Mouse (Mus musculus) large intestine, adult 2 months (tissue): ENCODE measurements around the gene Carf. TPM values are rescaled to one million over a fixed set of nuclear protein-coding genes. Genes with fewer than 3 reads are reported as not detected.
A peak's percentile ranks its signal among the peaks of the same experiment; 100 is the strongest.
"Not testable (repeated sequence)": the region's sequence is repeated elsewhere in the genome, so short reads cannot be mapped to it uniquely, and the experiment has no call there.

Experiments
- DNase-seq: peaks from one replicate; pipeline ENCODE4 v3.0.0-alpha.2; 2012; ENCODE audit warnings: low read depth, low spot score
- WGBS: fragments of 180-500 bp; shearing (Covaris S2); methylation state at CpG from one replicate; pipeline ENCODE4 v1.1.7; 2018; 5-methylcytosine and 5-hydroxymethylcytosine counted together
- polyA plus RNA-seq: library from polyadenylated mRNA; depleted of rRNA; stranded (reverse); fragments of >200 nt; gene quantifications from 2 replicates; pipeline ENCODE4 v1.2.3, GENCODE M21; 2012; rRNA removed

Gene Carf
- polyA plus RNA-seq = 0.90 and 1.4 TPM in 2 replicates

- under 1% methylated on average over 71 of the region's 71 CpGs for WGBS
- peak; percentile 96 for DNase-seq
Measured at GRCm38 (mm10) chr1:60098024-60098781, at the start of gene Carf, which contains the start of gene Wdr12. Gene Carf, plus strand, starts transcription at chr1:60098247. Gene Wdr12, minus strand, starts transcription at chr1:60098645.

- 26% methylated on average over 3 of the region's 3 CpGs for WGBS
- no peak for DNase-seq
Measured at GRCm38 (mm10) chr1:60054659-60055058, 43.4 kb upstream of the Carf start.

- DNase-seq = no peak
- WGBS = 85% methylated on average over 3 of the region's 3 CpGs
Measured at GRCm38 (mm10) chr1:60056310-60056709, 41.7 kb upstream of the Carf start.

GRCm38 (mm10) chr1:60070725-60071124, 27.3 kb upstream of the Carf start:
- not testable (repeated sequence) for DNase-seq

GRCm38 (mm10) chr1:60074935-60075334, 23.1 kb upstream of the Carf start:
- no peak for DNase-seq

GRCm38 (mm10) chr1:60075590-60075989, 22.5 kb upstream of the Carf start:
- 49% methylated on average over 3 of the region's 3 CpGs for WGBS
- no peak for DNase-seq

More at GRCm38 (mm10) chr1:60074935-60075334, 23.1 kb upstream of the Carf start:
- 56% methylated on average over 2 of the region's 2 CpGs for WGBS

- 88% methylated on average over 6 of the region's 6 CpGs for WGBS
- no peak for DNase-seq
Measured at GRCm38 (mm10) chr1:60076411-60076810, 21.6 kb upstream of the Carf start.

- DNase-seq = no peak
- 4% methylated on average over 13 of the region's 13 CpGs for WGBS
Measured at GRCm38 (mm10) chr1:60096572-60097276, 1.3 kb upstream of the Carf start.

GRCm38 (mm10) chr1:60097277-60098023, 597 bp upstream of the Carf start:
- DNase-seq = peak; percentile 78
- under 1% methylated on average over 25 of the region's 25 CpGs for WGBS

- WGBS = 15% methylated on average over 9 of the region's 9 CpGs
- DNase-seq = no peak
Measured at GRCm38 (mm10) chr1:60098839-60099238, 792 bp downstream of the Carf start.

- DNase-seq = no peak
- 93% methylated on average over 1 of the region's 1 CpGs for WGBS
Measured at GRCm38 (mm10) chr1:60104582-60104981, 6.5 kb downstream of the Carf start.

GRCm38 (mm10) chr1:60117721-60118455, 19.8 kb downstream of the Carf start:
- WGBS = 86% methylated on average over 7 of the region's 7 CpGs

GRCm38 (mm10) chr1:60137346-60137745, 39.3 kb downstream of the Carf start:
- WGBS = 58% methylated on average over 9 of the region's 9 CpGs

More at GRCm38 (mm10) chr1:60117721-60118455, 19.8 kb downstream of the Carf start:
- DNase-seq = no peak

GRCm38 (mm10) chr1:60152700-60153099, 54.7 kb downstream of the Carf start:
- no peak for DNase-seq
- 74% methylated on average over 5 of the region's 5 CpGs for WGBS

More at GRCm38 (mm10) chr1:60137346-60137745, 39.3 kb downstream of the Carf start:
- DNase-seq = no peak

GRCm38 (mm10) chr1:60156651-60157050, 58.6 kb downstream of the Carf start:
- no peak for DNase-seq
- 83% methylated on average over 7 of the region's 7 CpGs for WGBS

GRCm38 (mm10) chr1:60158411-60158810, 60.4 kb downstream of the Carf start:
- 31% methylated on average over 3 of the region's 3 CpGs for WGBS
- no peak for DNase-seq

- no peak for DNase-seq
- 89% methylated on average over 3 of the region's 3 CpGs for WGBS
Measured at GRCm38 (mm10) chr1:60163676-60164075, 65.6 kb downstream of the Carf start.

GRCm38 (mm10) chr1:60169626-60170025, 71.6 kb downstream of the Carf start:
- DNase-seq = no peak
- WGBS = 60% methylated on average over 2 of the region's 2 CpGs

GRCm38 (mm10) chr1:60170251-60170650, 72.2 kb downstream of the Carf start:
- WGBS = 48% methylated on average over 2 of the region's 2 CpGs

More at GRCm38 (mm10) chr1:60170251-60170650, 72.2 kb downstream of the Carf start:
- no peak for DNase-seq
